Mouse (Mus musculus): ENCODE measurements around the gene Muc15. TPM values are rescaled to one million over a fixed set of nuclear protein-coding genes. Genes with fewer than 3 reads are reported as not detected.

Gene Muc15
- polyA plus RNA-seq, 1 experiment from 2014 or later = 0.12 TPM

Other genes with a start within 250 kb of the Muc15 start
- gene Slc5a12, start 124.0 kb upstream of the Muc15 start, polyA plus RNA-seq (2015; fragmentation: Nextera tagmentation; extraction: Ambion mirVana) = not detected in 2 replicates
- gene Ano3, start 229.6 kb downstream of the Muc15 start, polyA plus RNA-seq (2015; fragmentation: Nextera tagmentation; extraction: Ambion mirVana) = 0.89 and 1.2 TPM in 2 replicates